Mouse (Mus musculus) hindlimb bud, embryonic 11.5 days (tissue): ENCODE results near the gene Lrrc4b.

Experiments
- DNase-seq: peaks from one replicate; pipeline ENCODE4 v3.0.0-alpha.2; 2012; ENCODE audit warnings: low read depth, low spot score; ENCODE audit errors: extremely low spot score

Lrrc4b gene

GRCm38 (mm10) chr7:44463056-44463425 lies 34.2 kb downstream of the Lrrc4b start:
- no peak for DNase-seq

GRCm38 (mm10) chr7:44463556-44464225 lies 34.9 kb downstream of the Lrrc4b start:
- no peak for DNase-seq

GRCm38 (mm10) chr7:44464511-44464910 lies 35.7 kb downstream of the Lrrc4b start:
- no peak for DNase-seq

- DNase-seq: no peak
Observed at GRCm38 (mm10) chr7:44465111-44465510, 36.3 kb downstream of the Lrrc4b start, which contains the start of gene Aspdh. Gene Aspdh, plus strand, starts transcription at chr7:44465391.

GRCm38 (mm10) chr7:44466006-44466887 lies 37.4 kb downstream of the Lrrc4b start:
- no peak for DNase-seq

- no peak for DNase-seq
Observed at GRCm38 (mm10) chr7:44466888-44467311, 38.1 kb downstream of the Lrrc4b start.

GRCm38 (mm10) chr7:44467811-44468411 lies 39.1 kb downstream of the Lrrc4b start, which contains the start of gene Josd2:
Gene Josd2, plus strand, starts transcription at chr7:44467980.
- DNase-seq: peak; percentile 97

- no peak for DNase-seq
Observed at GRCm38 (mm10) chr7:44468644-44469285, 39.9 kb downstream of the Lrrc4b start.

- DNase-seq: no peak
Observed at GRCm38 (mm10) chr7:44469677-44470675, 41.2 kb downstream of the Lrrc4b start.

GRCm38 (mm10) chr7:44470696-44471612 lies 42.1 kb downstream of the Lrrc4b start:
- no peak for DNase-seq

GRCm38 (mm10) chr7:44471880-44472557 lies 43.2 kb downstream of the Lrrc4b start:
- no peak for DNase-seq

- DNase-seq: no peak
Observed at GRCm38 (mm10) chr7:44472558-44472885, 43.7 kb downstream of the Lrrc4b start.

GRCm38 (mm10) chr7:44472961-44473646 lies 44.3 kb downstream of the Lrrc4b start:
- DNase-seq: no peak

- no peak for DNase-seq
Observed at GRCm38 (mm10) chr7:44474419-44474818, 45.6 kb downstream of the Lrrc4b start.

- no peak for DNase-seq
Observed at GRCm38 (mm10) chr7:44475046-44475614, 46.3 kb downstream of the Lrrc4b start.

- DNase-seq: no peak
Observed at GRCm38 (mm10) chr7:44482836-44483435, 54.1 kb downstream of the Lrrc4b start.

GRCm38 (mm10) chr7:44484109-44484508 lies 55.3 kb downstream of the Lrrc4b start:
- no peak for DNase-seq
